Mouse (Mus musculus): Measurements from ENCODE around the gene Tctn1. TPM values are rescaled to one million over a fixed set of nuclear protein-coding genes. Genes with fewer than 3 reads are reported as not detected.

Tctn1 gene
- polyA plus RNA-seq, 1 experiment from 2014 or later, result 5.1 TPM

Other genes starting within 250 kb of the Tctn1 start
- 20.7 and 23.3 TPM in 2 replicates for gene Cux2, start 214.4 kb downstream of the Tctn1 start, polyA plus RNA-seq (2015; fragmentation: Nextera tagmentation; extraction: Ambion mirVana)
- gene Myl2, start 163.5 kb downstream of the Tctn1 start, polyA plus RNA-seq (2015; fragmentation: Nextera tagmentation; extraction: Ambion mirVana), result 2.1 and 2.6 TPM in 2 replicates
- gene Ccdc63, start 123.6 kb downstream of the Tctn1 start, polyA plus RNA-seq (2015; fragmentation: Nextera tagmentation; extraction: Ambion mirVana), result not detected in 2 replicates
- gene Ppp1cc, start 106.2 kb downstream of the Tctn1 start, polyA plus RNA-seq (2015; fragmentation: Nextera tagmentation; extraction: Ambion mirVana), result 210 and 213 TPM in 2 replicates
- gene Hvcn1, start 57.7 kb downstream of the Tctn1 start, polyA plus RNA-seq (2015; fragmentation: Nextera tagmentation; extraction: Ambion mirVana), result 1.4 and 1.6 TPM in 2 replicates
- 8.1 and 8.2 TPM in 2 replicates for gene Pptc7, start 19.9 kb upstream of the Tctn1 start, polyA plus RNA-seq (2015; fragmentation: Nextera tagmentation; extraction: Ambion mirVana)
- 19.4 and 20.2 TPM in 2 replicates for gene Rad9b, start 89.8 kb upstream of the Tctn1 start, polyA plus RNA-seq (2015; fragmentation: Nextera tagmentation; extraction: Ambion mirVana)
- gene Vps29, start 89.9 kb upstream of the Tctn1 start, polyA plus RNA-seq (2015; fragmentation: Nextera tagmentation; extraction: Ambion mirVana), result 302 and 317 TPM in 2 replicates
- 39.5 and 45.7 TPM in 2 replicates for gene Gpn3, start 107.4 kb upstream of the Tctn1 start, polyA plus RNA-seq (2015; fragmentation: Nextera tagmentation; extraction: Ambion mirVana)
- 146 and 153 TPM in 2 replicates for gene Fam216a, start 107.9 kb upstream of the Tctn1 start, polyA plus RNA-seq (2015; fragmentation: Nextera tagmentation; extraction: Ambion mirVana)
- 139 and 142 TPM in 2 replicates for gene Arpc3, start 127.4 kb upstream of the Tctn1 start, polyA plus RNA-seq (2015; fragmentation: Nextera tagmentation; extraction: Ambion mirVana)
- 46.0 and 47.7 TPM in 2 replicates for gene Anapc7, start 157.2 kb upstream of the Tctn1 start, polyA plus RNA-seq (2015; fragmentation: Nextera tagmentation; extraction: Ambion mirVana)
- 54.1 and 55.1 TPM in 2 replicates for gene Atp2a2, start 237.8 kb upstream of the Tctn1 start, polyA plus RNA-seq (2015; fragmentation: Nextera tagmentation; extraction: Ambion mirVana)